Comparison of ENCODE assay signal across 19 mouse cellular contexts in the genomic region with DNA sequence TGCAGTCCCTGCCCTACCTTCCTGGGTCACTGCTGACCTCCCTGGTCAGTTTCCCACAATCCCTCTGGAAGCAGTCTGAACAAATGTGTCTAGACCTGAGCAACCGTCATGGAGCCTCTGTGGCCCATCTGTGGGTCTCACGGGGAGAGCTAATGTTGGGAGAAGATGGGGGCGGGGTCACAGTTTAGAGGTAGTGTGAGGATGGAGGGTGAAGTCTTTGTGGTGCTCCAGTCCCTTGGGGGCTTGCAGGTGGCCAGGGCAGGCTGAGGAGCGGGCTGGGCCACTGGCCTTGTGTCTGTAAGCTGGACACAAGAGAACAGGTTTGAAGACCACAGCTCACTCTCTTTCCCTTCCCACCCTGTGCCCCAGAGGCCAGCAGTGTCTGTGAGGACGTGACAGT. TPM values are rescaled to one million over a fixed set of nuclear protein-coding genes. Genes with fewer than 3 reads are reported as not detected.
DNase-seq lines count a peak whose midpoint lies in the region; ATAC-seq and TF ChIP-seq lines count a peak whose summit lies in the region.
"Had no signal": no experiment of that assay in that cellular context is flagged by ENCODE, and none has a peak within 500 bp of the region (broad histone marks: within the 10 kb centered on the region; RNA-seq: fewer than 3 reads in every experiment).

No protein-coding gene starts in this region.

- H3K9me3 ChIP-seq in neural tube, embryonic 11.5 days (ENCODE audit: control insufficient read depth, low read length) = no peaks in the 10 kb centered on the region
- H3K9me3 ChIP-seq in ES-E14 (ENCODE audit: control insufficient read depth, insufficient read depth, low read depth, low read length) = no peaks in the 10 kb centered on the region
- H3K9me3 ChIP-seq: embryonic facial prominence, embryonic 12.5 days; forebrain, embryonic 15.5 days; heart, embryonic 10.5 days; hindbrain, embryonic 15.5 days had no signal

- no peak for TF ChIP-seq POLR2A in heart, adult 2 months (IDR thresholded peaks at IDR 0.05; ENCODE audit: insufficient read depth, low read depth, low read length)

- in situ Hi-C loops in ES-E14 (cut with MboI; ENCODE audit: low sequenced_read_pairs in 2 of 2, unreplicated experiment in 2 of 2) = no loop called here

- no peaks in the 10 kb centered on the region for H3K27me3 ChIP-seq in heart, adult 2 months (ENCODE audit: control insufficient read depth, insufficient read depth, low read length)
- H3K27me3 ChIP-seq in neural tube, embryonic 11.5 days (ENCODE audit: control insufficient read depth, insufficient read depth, low read length) = no peaks in the 10 kb centered on the region
- H3K27me3 ChIP-seq: CH12.LX; embryonic facial prominence, embryonic 12.5 days; forebrain, embryonic 15.5 days; hindbrain, embryonic 15.5 days had no signal

- ATAC-seq in neural tube, embryonic 11.5 days (ENCODE audit: insufficient read depth, low FRiP score, low TSS enrichment) = no peak
- ATAC-seq in activated CD4-positive, CD25-positive, alpha-beta regulatory T cell, adult 4 months = no peak
- ATAC-seq: forebrain, embryonic 15.5 days had no signal

- H3K79me2 ChIP-seq in heart, adult 2 months (replicated peaks; ENCODE audit: control insufficient read depth, insufficient read depth, low read length) = no peaks in the 10 kb centered on the region

- intact Hi-C loops in heart, adult 2 months (cut with DNase I) = no loop called here

- no peaks in the 10 kb centered on the region for H3K36me3 ChIP-seq in heart, adult 2 months (ENCODE audit: control insufficient read depth, insufficient read depth, low read length)
- H3K36me3 ChIP-seq in neural tube, embryonic 11.5 days (ENCODE audit: control insufficient read depth, insufficient read depth, low read length) = no peaks in the 10 kb centered on the region
- no peaks in the 10 kb centered on the region for H3K36me3 ChIP-seq in ES-E14 (ENCODE audit: control insufficient read depth, insufficient read depth, low read length, poor library complexity, severe bottlenecking)
- H3K36me3 ChIP-seq: embryonic facial prominence, embryonic 12.5 days; forebrain, embryonic 15.5 days; heart, embryonic 10.5 days; hindbrain, embryonic 15.5 days had no signal

- no peak for TF ChIP-seq EP300 in heart, adult 2 months (IDR thresholded peaks at IDR 0.05; ENCODE audit: insufficient read depth, low read depth, low read length)

- peaks cover 9% of the 10 kb centered on the region for H3K4me1 ChIP-seq in heart, adult 2 months (ENCODE audit: control insufficient read depth, insufficient read depth, low read length)
- H3K4me1 ChIP-seq in neural tube, embryonic 11.5 days (ENCODE audit: control insufficient read depth, insufficient read depth, low read length) = no peaks in the 10 kb centered on the region
- peaks cover 5 to 17% of the 10 kb centered on the region in 2 experiments; a peak in 3 of 4 replicates for H3K4me1 ChIP-seq in ES-E14 (ENCODE audit: control insufficient read depth in 2 of 2, insufficient read depth in 2 of 2, low read length in 2 of 2, poor library complexity in 1 of 2)
- H3K4me1 ChIP-seq: embryonic facial prominence, embryonic 12.5 days; forebrain, embryonic 15.5 days; hindbrain, embryonic 15.5 days had no signal

- WGBS in heart, adult 2 months = 70% methylated on average over 5 of the region's 5 CpGs
- 78% methylated on average over 5 of the region's 5 CpGs for WGBS in neural tube, embryonic 11.5 days

- peak in 1 of 2 experiments; percentile 28 for DNase-seq in heart, adult 2 months
- DNase-seq in heart, adult 9 months (ENCODE audit: low spot score in 2 of 2) = no peak
- DNase-seq in neural tube, embryonic 11.5 days (ENCODE audit: low spot score) = peak; percentile 3
- no peak for DNase-seq in neural tube, embryonic 10.5 days (ENCODE audit: extremely low spot score, low spot score)
- DNase-seq in ES-E14 (ENCODE audit: low read depth, low spot score) = no peak
- no peak for DNase-seq in ovary, postnatal 14 days (ENCODE audit: low spot score)
- DNase-seq: adrenal gland, adult 8-10 months; adrenal gland, postnatal 36 days; cerebellum, adult 11 months; cerebellum, adult 8-10 months; cerebellum, postnatal 14 days; gastrocnemius, postnatal 14 days had no signal

- peak overlapping the region; percentile 68 for H3K27ac ChIP-seq in heart, adult 2 months
- no peak overlapping the region for H3K27ac ChIP-seq in neural tube, embryonic 11.5 days (ENCODE audit: low read depth, low read length)
- H3K27ac ChIP-seq in ES-E14 (ENCODE audit: insufficient read depth, low read depth, low read length, poor library complexity, severe bottlenecking) = peak overlapping the region; percentile 71; the same call in 1 of the 2 replicates
- H3K27ac ChIP-seq: embryonic facial prominence, embryonic 12.5 days; forebrain, embryonic 15.5 days; heart, embryonic 10.5 days; hindbrain, embryonic 15.5 days had no signal

- no peak overlapping the region for H3K9ac ChIP-seq in heart, adult 2 months (ENCODE audit: low read depth, low read length)
- no peak overlapping the region for H3K9ac ChIP-seq in neural tube, embryonic 11.5 days (ENCODE audit: low read length)
- peak overlapping the region; percentile 18; the same call in 1 of the 2 replicates for H3K9ac ChIP-seq in ES-E14 (ENCODE audit: insufficient read depth, low read depth, low read length, poor library complexity, severe bottlenecking)
- H3K9ac ChIP-seq: embryonic facial prominence, embryonic 12.5 days; forebrain, embryonic 15.5 days; hindbrain, embryonic 15.5 days had no signal

- no peak overlapping the region for H3K4me2 ChIP-seq in neural tube, embryonic 11.5 days (ENCODE audit: low read depth)
- H3K4me2 ChIP-seq: embryonic facial prominence, embryonic 12.5 days; forebrain, embryonic 15.5 days; hindbrain, embryonic 15.5 days had no signal

- no peak for TF ChIP-seq CTCF in heart, adult 2 months (IDR thresholded peaks at IDR 0.05)

- no peak overlapping the region for H3K4me3 ChIP-seq in heart, adult 2 months
- H3K4me3 ChIP-seq in neural tube, embryonic 11.5 days (ENCODE audit: low read depth, low read length) = no peak overlapping the region
- H3K4me3 ChIP-seq in ES-E14 (ENCODE audit: insufficient read depth in 1 of 2, low read depth in 1 of 2, low read length in 2 of 2, poor library complexity in 1 of 2, severe bottlenecking in 1 of 2) = peak overlapping the region in 1 of 2 experiments; percentile 15; a peak in 1 of 4 replicates
- H3K4me3 ChIP-seq: embryonic facial prominence, embryonic 12.5 days; forebrain, embryonic 15.5 days; heart, embryonic 10.5 days; hindbrain, embryonic 15.5 days had no signal

TF ChIP-seq in ES-E14, 5 proteins besides CTCF, POLR2A, EP300 and RAD21:
- TF ChIP-seq MAFK (IDR thresholded peaks at IDR 0.05; ENCODE audit: insufficient read depth, low read depth, low read length) (no peak), ZC3H11A (IDR thresholded peaks at IDR 0.05; ENCODE audit: borderline replicate concordance, low read depth, low read length) (no peak), CHD2 (IDR thresholded peaks at IDR 0.05; ENCODE audit: low read depth, low read length) (no peak), HCFC1 (IDR thresholded peaks at IDR 0.05; ENCODE audit: borderline replicate concordance, insufficient read depth, low read length) (no peak), ZNF384 (IDR thresholded peaks at IDR 0.05; ENCODE audit: low read depth, low read length) (no peak)

RNA-seq across cellular contexts. Expression of gene Rd3, which starts 31.4 kb away (rescaled TPM):
- under 1 TPM; 0.18 to 0.23 TPM for total RNA-seq in heart, adult 2 months (2021)
- polyA plus RNA-seq in heart, adult 2 months (2012; rRNA removed) = 0.47 and 0.49 TPM in 2 replicates
- 0.85 and 1.3 TPM in 2 replicates for polyA plus RNA-seq in neural tube, embryonic 11.5 days (2014; fragmentation: Nextera tagmentation; extraction: Ambion mirVana)
- 0.13 TPM in 1 of 2 replicates, not detected in the other for total RNA-seq in ES-E14 (2012; rRNA removed)
- polyA plus RNA-seq in activated CD4-positive, CD25-positive, alpha-beta regulatory T cell, adult 4 months (2017; shearing (Covaris generic)) = under 1 TPM; 0.37 to 0.63 TPM
- total RNA-seq: MEL had no signal

RNA-seq across cellular contexts. Expression of gene Slc30a1, which starts 39.2 kb away (rescaled TPM):
- 10 to 100 TPM; 17.1 to 18.6 TPM for total RNA-seq in heart, adult 2 months (2021)
- polyA plus RNA-seq in heart, adult 2 months (2012; rRNA removed) = 5.3 and 11.4 TPM in 2 replicates
- 2.1 and 3.3 TPM in 2 replicates for polyA plus RNA-seq in neural tube, embryonic 11.5 days (2014; fragmentation: Nextera tagmentation; extraction: Ambion mirVana)
- 27.2 and 45.5 TPM in 2 replicates for total RNA-seq in ES-E14 (2012; rRNA removed)
- 1 to 10 TPM; 1.2 to 1.4 TPM for polyA plus RNA-seq in activated CD4-positive, CD25-positive, alpha-beta regulatory T cell, adult 4 months (2017; shearing (Covaris generic))
